Mouse (Mus musculus): ENCODE measurements around the gene Cdk12. TPM values are rescaled to one million over a fixed set of nuclear protein-coding genes. Genes with fewer than 3 reads are reported as not detected.

Cdk12 gene
- total RNA-seq, 2 experiments from 2014 or later, result 38.5 to 41.9 TPM

DNA sequence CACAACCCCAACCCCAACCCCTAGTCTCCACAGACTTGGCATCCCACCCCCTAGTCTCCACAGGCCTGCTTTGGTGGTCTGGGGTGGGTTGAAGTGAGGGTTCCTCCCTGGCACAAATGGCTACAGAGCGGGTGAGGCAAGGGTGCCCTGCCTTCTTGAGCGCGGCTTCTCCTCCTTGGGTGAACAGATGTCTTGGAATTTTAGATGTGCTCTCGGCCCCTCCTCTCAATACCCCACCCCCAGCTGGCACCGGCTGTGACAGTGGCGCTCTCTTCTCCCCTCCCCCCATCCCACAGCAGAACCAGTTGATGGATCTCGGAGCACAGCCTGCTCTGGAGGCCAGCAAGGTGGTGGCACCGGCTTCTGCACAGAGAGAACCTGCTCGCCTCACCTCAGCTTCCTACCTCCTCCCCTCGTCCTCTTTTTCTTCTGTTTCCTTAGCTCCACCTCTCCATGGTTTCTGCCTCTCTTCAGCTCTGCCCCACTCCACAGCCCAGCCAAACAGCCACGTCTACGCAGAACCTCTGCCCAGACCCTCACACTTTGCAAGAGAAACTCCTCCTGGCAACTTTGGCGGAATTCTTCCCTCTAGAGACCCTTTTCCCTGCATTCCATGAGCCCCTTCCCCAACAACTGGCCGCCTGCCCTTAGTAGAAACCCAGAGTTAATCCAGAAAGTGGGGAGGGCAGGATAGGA is 115.7 kb downstream of the Cdk12 start:
- DNase-seq, result no peak

DNA sequence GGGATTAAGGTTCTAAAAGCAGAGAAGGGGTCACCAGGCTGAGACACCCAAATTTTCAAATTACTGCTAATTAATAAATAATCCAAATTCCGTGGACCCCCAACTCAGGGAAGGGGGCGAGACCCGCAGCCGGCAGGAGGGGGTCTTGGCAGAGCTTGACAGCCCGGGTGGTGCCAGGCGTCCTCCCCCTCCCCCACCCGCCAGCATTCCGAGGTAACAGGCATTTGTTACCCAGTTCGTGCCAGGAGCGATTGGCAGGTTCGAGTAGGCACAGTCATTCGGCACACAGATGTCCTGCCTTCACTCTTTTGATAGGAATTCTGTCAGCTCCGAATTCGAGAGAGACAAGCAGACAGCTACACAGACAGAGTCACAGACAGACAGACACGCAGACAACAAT is 116.3 kb downstream of the Cdk12 start:
- DNase-seq, result no peak

DNA sequence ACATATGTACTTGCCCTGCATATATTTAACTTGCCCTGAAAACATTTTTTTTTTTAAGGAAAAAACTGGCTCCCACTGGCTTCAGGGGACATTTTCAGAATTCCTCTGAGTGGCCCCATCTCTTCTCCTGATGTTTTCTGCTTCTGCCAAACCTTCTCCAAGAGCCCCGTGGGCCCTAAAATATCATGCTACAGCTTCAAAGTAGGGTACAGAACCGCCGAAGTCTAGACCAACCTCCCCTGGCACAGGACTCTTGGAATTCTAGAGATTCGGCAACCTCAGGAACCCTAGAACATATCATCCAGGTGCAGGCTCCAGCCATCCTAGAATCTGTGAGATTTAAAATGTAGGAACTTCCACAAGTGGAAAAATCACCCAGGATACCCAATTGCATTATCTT is 116.7 kb downstream of the Cdk12 start:
- no peak for DNase-seq

DNA sequence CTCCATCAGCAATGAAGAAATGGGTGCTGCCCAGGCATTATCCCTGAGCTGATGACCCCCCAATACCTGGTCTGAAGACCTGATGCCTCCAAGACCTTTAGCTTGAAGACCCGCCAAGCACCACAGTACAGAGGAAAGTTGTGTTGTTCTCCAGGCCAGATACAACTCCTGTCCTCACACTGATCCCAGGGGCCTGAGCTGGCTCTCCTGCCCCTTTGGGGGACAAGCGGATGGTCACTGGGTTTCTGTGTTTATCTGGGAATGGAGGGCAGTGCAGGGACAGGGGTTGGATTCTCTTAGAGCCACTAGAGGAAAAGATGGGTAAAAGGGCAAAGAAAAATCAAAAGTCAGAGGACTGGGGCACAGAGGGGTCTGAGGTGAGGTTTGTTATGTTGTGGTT is 117.1 kb downstream of the Cdk12 start:
- DNase-seq, result no peak

DNA sequence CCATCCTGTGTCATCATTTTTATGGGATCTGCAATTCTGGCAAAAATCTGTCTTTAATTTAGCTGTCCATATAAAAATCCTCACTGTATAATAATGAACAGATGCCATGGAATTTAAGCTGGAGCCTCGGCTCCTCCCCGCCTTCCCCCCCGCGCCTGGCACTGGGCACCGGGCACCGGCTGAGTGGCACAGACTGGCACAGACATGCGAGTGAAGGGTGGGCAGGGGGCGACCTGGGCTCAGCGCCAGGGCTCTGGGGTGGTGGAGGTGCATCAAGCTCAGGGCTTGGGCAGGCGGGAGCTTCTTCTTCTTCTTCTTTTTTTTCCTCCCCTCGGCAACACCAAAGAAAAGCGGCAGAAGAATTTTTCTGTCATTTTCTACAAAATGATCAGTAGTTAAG is 117.5 kb downstream of the Cdk12 start:
- no peak for DNase-seq

DNA sequence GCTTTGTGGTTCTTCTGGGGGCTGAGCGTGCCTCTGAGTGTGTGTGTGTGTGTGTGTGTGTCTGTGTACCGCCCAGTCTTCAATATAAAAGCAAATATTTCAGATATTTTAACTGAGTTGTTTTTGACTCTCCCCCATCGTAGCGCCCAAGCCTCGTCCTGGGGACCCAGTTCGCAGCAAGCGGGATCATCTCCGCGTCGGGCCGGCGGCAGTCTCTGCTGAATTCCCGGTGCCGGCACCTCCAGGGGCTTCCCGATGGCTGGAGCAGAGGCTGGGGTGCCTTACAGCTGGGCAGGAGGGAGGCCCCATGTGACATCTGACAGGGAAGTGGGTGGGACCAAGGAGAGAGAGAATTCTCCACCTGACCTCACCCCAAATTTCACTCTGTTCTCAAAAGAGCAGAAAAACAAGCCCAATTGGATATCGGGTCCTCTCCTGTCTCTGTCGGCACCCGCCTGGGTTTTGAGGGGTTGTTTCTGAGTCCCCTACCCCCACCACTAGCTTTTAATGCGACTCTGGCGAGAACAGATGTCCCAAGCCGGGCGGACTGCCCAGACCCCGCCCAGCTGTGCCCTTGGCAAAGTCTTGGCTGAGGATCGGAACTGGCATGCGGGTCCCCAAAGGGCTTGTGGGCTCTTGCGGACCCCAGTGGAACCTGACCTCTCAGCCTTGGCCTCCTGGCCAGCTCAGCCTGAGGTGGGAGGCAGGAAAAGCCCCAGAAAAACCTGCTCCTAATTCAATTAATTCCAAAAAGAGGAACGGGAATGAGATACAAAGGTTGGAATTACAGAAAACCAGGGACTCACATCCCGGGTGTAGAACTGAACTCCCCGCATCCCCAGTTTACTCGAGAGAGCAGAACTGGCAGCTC is 118.2 kb downstream of the Cdk12 start:
- DNase-seq, result no peak

DNA sequence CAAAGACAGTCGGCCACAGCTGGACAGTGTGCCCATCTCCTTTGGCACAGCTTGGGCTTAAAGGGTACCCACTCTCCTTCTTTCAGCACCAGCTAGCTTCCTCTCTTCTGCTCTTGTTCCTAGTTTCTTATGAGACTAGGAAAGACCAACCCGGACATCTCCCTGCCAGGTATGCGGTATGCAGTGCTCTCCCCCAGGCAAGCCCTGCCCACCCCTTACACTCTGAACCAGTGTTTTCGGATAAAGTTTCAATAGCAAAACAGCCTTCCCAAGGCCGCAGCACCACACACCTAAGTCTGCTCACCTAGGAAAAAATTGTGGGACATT is 118.8 kb downstream of the Cdk12 start:
- DNase-seq, result no peak

DNA sequence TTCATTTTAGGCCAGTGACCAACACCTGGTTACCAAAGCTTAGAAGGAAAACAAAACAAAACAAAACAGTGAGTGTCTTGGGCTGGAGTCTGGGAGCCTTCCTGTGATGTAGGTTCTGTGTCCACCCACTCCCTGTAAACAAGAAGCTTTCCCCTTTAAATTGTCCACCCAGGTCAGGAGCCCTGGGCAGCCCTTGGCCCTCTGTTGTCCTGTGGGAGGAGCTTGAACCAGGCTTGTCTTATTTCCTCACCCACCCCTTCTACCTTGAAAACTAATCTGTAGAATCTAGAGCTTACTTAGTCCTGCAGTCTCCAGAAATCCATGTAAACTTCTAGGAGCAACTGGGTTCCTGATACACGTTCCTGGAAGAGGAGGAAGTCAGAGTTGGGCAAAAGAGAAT is 119.3 kb downstream of the Cdk12 start:
- no peak for DNase-seq

DNA sequence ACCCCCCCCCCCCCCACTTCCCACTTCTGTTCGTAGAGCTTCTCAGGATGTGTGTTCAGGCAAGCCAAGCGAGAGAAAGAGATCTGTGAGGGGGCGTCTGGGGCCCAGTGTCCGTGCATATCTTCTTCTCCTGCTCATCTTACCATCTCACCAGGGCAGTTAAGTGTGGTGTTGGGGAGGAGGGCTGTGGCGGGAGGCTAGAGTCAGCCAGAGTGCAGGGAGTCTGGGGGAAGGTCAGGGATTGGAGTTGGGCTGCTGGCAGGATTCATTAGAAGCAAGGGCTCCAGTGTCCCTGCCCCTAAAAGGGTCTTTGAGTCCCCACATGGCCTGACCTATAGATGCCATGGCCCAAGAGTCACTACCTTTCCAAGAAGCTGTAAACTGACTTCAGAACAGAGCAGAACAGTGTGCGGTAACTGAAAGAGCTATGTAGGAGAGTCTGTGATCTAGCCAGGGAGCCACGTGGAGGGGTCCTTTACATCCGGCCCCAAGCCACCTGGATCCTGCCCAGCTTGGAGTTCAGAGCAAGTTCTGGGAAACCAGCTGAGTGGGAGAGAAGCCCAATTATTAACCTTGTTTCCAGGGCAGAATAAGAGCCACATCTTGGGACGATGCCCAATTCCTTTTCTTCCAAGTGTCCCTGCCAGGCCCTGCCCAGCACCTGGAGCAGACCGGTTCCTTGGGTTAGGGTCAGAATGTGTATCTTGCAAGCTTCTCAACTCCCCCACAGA is 120.4 kb downstream of the Cdk12 start:
- DNase-seq, result no peak

DNA sequence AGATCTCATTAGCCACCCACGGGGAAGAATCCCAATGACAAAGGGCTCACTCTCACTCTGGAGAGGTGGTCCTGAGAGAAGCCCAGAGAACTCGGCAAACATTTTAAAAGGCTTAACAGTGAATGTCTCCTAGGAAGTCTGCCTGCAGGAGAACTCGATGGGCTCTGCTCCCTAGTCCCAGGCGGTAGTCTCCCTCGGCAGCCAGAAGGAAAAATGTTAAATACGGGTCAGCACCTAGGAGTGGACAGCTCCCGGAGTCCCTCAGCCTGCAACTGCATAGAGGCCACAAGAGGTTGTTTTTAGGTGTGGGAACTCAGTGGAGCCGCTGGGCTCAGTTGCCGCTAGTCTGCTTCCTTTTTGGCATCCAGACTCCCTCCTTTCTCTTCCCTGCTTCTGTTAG is 121.1 kb downstream of the Cdk12 start:
- DNase-seq, result peak; percentile 68

DNA sequence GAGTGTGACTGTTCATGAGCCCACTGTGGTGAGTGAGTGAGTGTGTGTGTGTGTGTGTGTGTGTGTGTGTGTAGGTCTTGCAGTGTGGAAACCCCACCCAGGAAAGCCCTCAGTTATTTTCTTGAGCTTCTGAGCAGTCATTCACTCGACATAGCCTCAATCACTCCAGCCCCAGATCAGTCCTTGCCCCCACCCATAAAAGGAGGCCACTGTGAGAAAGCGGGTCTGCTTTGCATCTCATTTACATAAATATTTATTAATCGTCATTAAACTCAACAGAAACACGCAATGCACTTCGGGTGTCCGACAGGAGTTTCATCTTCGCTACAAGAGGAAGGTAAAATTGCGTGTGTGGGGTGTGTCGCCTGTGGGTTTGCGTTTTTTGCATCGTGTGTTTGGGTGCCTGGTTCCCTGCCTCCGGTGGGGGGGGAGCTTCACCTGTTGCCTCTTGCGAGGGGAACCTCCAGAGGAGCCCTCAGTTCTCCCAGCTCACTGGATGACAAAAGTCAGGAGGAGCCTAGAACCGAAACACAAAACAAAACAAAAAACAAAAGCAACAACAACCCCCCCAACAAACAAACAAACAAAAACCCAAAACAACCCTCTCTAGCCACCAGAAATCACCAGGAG is 122.4 kb downstream of the Cdk12 start:
- DNase-seq, result no peak

DNA sequence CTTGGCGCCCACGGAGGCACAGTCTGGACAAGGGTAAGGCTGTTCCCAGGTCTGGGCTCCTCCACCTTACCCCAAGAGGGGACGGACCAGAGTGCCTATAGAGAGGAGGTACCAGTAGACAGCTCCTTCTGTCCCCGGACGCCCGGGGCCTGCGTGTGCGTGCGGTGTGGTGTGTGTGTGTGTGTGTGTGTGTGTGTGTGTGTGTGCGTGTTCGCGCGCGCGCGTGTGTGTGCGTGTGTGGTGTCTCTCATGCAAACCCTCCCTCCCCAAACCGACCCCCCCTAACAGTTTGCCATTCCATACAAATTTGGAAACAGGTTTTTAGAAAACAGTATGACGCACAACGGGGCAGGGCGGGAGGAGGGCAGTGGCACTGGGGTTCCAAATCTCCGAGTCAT is 123.0 kb downstream of the Cdk12 start:
- no peak for DNase-seq

DNA sequence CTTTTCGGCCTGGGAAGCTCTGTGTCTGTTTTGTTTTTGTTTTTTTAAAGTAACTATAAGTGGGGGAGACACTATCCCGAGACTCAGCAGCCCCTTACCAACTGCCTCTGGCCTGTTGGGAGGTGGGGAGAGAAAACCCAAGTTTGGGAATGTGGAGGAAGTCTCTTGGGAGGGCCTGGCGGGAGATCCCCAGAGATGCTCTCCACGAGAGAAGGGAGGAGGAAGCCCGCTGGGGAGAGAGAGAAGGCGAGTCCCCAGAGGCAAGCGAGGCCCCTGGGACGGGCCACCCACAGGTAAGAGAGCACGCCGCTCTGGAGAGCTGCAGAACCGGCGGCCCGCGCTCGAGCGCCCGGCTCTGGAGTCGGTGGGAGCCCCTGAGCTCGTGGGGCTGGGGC is 123.9 kb downstream of the Cdk12 start:
- no peak for DNase-seq

DNA sequence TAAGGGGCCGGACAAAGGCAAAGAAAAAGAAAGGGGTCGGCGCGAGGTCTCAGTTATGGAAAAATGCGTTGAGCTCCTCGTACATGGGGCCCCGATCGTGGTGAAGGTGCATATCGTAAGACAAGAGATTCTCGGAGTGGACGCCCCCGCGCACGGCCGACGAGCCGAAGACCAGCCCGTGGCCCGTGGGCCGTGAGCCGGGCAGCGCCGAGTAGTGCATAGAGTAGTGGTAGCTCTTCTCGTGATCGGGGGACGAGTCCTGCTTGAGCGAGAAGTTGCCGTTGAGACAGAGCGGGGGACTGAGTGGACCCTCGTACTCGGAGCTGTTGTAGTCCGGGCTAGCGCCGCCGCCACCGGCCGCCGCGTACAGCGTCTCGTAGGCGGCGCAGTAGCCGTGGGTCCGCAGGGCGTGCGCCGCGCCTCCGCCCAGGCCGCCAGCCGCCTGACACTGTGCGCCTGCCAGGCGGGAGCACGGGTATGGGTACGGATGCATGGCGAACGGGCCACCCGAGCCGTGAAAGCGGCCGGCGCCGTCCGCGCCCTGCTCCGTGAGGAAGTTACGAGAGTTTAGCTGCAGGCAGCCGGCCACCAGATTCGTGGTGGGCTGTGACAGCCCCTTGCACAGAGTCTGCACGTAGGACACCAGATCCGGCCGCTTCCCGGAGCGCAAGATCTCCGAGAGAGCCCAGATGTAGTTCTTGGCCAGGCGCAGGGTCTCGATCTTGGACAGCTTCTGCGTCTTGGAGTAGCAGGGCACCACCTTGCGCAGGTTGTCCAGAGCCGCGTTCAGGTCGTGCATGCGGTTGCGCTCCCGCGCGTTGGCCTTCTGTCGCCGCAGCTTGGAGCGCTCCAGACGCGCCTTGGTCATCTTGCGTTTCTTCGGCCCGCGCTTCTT is 124.5 kb downstream of the Cdk12 start:
- no peak for DNase-seq

DNA sequence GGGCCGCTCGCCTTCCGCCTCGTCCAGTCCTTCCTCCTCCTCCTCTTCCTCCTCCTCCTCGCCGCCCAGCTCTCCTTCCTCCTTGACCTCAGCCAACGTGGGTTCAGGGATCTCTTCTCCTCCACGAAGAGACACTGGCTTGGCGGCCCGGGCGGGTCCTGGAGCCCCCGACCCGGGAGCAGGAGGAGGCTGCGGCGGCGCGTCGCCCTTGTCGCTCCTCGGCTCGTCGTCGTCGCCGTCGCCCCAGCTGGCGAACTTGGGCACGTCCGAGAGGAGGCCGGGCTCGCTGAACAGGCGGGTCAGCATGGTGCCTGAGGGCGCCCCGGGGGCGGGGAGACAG is 125.1 kb downstream of the Cdk12 start:
- no peak for DNase-seq

Small RNA genes within 50 kb of the gene (microRNA-seq; reads per million reads assigned to microRNA genes)
- gene Gm27399 (not detected), gene Mir5119 (1.4 reads per million)

Other genes with a start within 250 kb of the Cdk12 start
- gene Plxdc1, start 216.6 kb upstream of the Cdk12 start, total RNA-seq (2021), result 1 to 10 TPM; 3.4 to 7.2 TPM
- gene Arl5c, start 206.9 kb upstream of the Cdk12 start, total RNA-seq (2021), result 1 to 10 TPM; 3.1 to 3.8 TPM
- 10 to 100 TPM; 11.7 to 29.3 TPM for gene Cacnb1, start 180.0 kb upstream of the Cdk12 start, total RNA-seq (2021)
- 1,000 to 10,000 TPM; 1,275 to 1,278 TPM for gene Rpl19, start 176.3 kb upstream of the Cdk12 start, total RNA-seq (2021)
- gene Stac2, start 149.6 kb upstream of the Cdk12 start, total RNA-seq (2021), result 1 to 10 TPM; 1.8 to 3.1 TPM
- 10 to 100 TPM; 29.5 to 33.0 TPM for gene Fbxl20, start 52.7 kb upstream of the Cdk12 start, total RNA-seq (2021)
- gene Med1, start 9.8 kb upstream of the Cdk12 start, total RNA-seq (2021), result 10 to 100 TPM; 45.3 to 59.4 TPM
- not detected for gene Neurod2, start 126.6 kb downstream of the Cdk12 start, total RNA-seq (2021)
- gene Ppp1r1b, start 145.3 kb downstream of the Cdk12 start, total RNA-seq (2021), result 1 to 10 TPM in 1 of 2 experiments, under 1 TPM in 1; 1.00 to 1.7 TPM
- 10 to 100 TPM; 25.3 to 25.6 TPM for gene Stard3, start 155.3 kb downstream of the Cdk12 start, total RNA-seq (2021)
- gene Tcap, start 180.8 kb downstream of the Cdk12 start, total RNA-seq (2021), result 100 to 1,000 TPM in 1 of 2 experiments, 10 to 100 TPM in 1; 18.1 to 119 TPM
- 100 to 1,000 TPM; 442 to 819 TPM for gene Pnmt, start 183.4 kb downstream of the Cdk12 start, total RNA-seq (2021)
- gene Pgap3, start 197.4 kb downstream of the Cdk12 start, total RNA-seq (2021), result 1 to 10 TPM; 4.9 to 6.8 TPM
- 1 to 10 TPM; 6.0 to 7.6 TPM for gene Erbb2, start 209.4 kb downstream of the Cdk12 start, total RNA-seq (2021)
- 10 to 100 TPM; 58.0 to 62.5 TPM for gene Mien1, start 235.9 kb downstream of the Cdk12 start, total RNA-seq (2021)
- gene Grb7, start 243.3 kb downstream of the Cdk12 start, total RNA-seq (2021), result 10 to 100 TPM in 1 of 2 experiments, 1 to 10 TPM in 1; 6.9 to 11.1 TPM